Mouse (Mus musculus): Measurements from ENCODE around the gene Kmt5b. TPM values are rescaled to one million over a fixed set of nuclear protein-coding genes. Genes with fewer than 3 reads are reported as not detected.

The Kmt5b gene
- 29.7 and 38.3 TPM in 2 replicates for polyA plus RNA-seq (2016; fragmentation: Nextera tagmentation; extraction: Ambion mirVana)

DNA sequence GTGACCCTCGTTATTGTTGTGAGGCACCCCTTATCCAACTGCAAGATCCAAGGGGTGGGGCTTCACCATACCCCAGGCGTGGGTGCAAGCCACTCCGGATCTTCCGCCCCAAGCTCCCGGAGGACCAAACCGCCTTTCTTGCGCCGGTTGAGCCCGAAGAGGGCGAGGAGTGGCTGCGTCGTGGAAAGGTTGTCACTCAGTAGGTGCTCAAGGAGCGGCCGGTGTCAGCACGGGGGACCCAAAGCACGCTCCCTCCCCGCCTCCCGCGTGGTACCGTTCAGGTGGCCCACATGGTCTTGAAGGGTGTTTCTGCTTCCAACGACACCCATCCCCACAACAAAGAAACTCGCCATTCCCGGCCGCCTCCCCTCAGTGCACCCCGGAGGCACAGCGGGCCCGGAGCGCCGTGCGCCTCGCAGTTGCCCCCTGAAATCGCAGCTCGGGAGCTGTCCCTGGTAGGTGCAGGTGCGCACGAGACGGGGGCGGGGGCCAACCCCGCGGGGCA is at the start of gene Kmt5b:
Gene Kmt5b (plus strand): TSS at position 146 of the 505 bp plus-strand sequence.
- peaks cover 15% of the 10 kb centered on the region for H3K36me3 ChIP-seq
- H3K27ac ChIP-seq (replicated peaks) = peak within 1 kb of the TSS; percentile 100
- H3K4me3 ChIP-seq = peak within 1 kb of the TSS; percentile 88
- peaks cover 25% of the 10 kb centered on the region for H3K4me1 ChIP-seq
- DNase-seq (ENCODE audit: low spot score) = no peak
- WGBS = under 1% methylated on average over 39 of the region's 39 CpGs
- H3K27me3 ChIP-seq (ENCODE audit: low read depth, poor library complexity, severe bottlenecking) = peaks cover 6% of the 10 kb centered on the region; the same call in 1 of the 2 replicates
- H3K9me3 ChIP-seq (replicated peaks) = no peaks in the 10 kb centered on the region

DNA sequence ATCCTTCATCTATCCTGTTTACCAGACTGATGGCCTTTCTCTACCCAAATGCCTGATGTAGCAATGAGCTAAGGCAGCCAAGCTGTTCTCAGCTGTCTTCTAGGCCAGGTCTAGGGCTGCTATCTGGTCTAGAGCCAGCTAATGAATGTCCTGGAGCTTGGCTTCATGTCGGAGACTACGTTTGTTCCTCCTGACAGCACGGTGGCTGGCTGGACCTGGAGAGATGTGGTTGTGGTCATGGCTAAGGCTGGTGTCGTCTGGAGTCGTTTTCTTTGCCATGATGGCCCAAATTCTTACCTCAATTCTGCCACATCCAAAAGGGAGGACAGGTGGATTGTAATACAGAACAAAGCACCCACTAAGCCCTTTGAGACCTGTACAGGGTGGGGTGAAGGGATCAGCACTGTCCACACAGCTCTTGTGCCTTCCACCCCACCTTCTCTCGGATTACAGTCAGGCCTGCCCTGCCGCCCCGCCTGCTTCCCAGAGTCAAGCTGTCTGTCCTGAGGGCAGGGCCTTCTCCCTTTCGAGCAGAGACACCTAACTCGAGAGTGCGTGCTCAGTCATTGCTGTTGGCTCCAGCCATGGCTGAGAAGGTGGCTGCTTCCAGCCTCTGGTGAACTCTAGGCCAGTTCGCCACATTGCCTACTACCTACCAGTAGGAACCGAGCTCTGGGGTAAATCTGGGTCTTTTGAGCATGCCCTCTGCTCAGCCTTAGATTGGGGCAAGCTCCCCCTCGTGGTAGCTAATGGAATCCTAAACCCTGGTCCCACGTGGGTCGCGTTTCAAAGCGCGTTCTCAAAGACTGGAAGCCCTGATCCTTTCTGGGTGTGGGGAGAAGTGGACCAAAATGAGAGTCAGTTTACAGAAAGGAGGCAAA is 48.5 kb upstream of the Kmt5b start:
- peaks cover 16% of the 10 kb centered on the region for H3K4me1 ChIP-seq
- peaks cover 51% of the 10 kb centered on the region for H3K36me3 ChIP-seq
- H3K9me3 ChIP-seq (replicated peaks) = peaks cover 2% of the 10 kb centered on the region; the same call in 1 of the 2 replicates
- H3K27ac ChIP-seq (replicated peaks) = peak overlapping the region; percentile 58; the same call in 1 of the 2 replicates
- WGBS = 41% methylated on average over 19 of the region's 19 CpGs
- H3K27me3 ChIP-seq (ENCODE audit: low read depth, poor library complexity, severe bottlenecking) = no peaks in the 10 kb centered on the region
- H3K4me3 ChIP-seq = peak overlapping the region; percentile 53
- DNase-seq (ENCODE audit: low spot score) = peak; percentile 63

DNA sequence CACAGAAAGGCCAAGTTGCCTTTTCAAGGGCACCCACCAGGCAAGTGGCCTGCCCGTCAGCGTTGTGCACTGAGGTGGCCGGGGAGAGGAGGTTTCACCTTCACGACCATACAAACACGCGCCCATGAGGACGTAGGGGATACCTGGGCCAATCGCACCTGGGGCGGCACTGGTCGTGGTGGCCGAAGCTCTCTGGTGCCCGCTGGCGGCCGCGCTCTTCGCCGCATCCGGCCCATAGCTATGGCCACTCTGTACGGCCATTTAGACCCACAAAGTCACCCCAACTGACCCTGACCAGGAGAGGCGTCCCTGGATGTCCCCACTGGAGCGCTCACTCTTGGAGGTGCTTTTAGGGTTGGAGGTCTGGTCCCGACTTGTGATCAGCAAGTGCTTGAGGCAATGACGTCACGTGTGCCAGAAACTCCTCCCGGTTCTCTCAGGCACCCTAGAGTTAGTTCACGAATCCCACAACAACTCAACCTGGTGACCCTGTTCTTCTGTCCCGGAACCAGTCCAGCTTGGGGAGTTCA is 47.8 kb upstream of the Kmt5b start:
- WGBS = 1% methylated on average over 27 of the region's 27 CpGs

DNA sequence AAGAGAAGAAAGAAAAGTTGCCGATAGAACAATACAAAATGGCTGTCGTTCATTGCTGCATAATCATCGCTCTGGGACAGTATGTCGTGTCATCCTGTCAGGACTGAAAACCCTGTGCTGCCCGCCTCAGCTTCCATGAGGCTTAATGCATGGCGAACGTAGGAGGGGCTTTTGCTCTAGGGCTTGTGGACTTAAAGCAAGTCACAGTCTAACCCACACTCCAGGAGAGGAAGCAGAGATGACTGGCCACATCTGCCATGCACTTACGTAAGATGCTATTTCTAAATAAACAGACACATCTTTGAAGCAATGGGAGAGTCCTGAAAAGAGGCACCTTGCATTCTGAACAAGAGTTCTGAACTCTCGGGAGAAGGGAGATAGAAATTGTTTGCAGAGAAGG is 44.1 kb upstream of the Kmt5b start:
- WGBS = 97% methylated on average over 9 of the region's 9 CpGs
- DNase-seq (ENCODE audit: low spot score) = no peak
- peaks cover 7% of the 10 kb centered on the region for H3K36me3 ChIP-seq
- H3K4me1 ChIP-seq = peaks cover 16% of the 10 kb centered on the region
- peaks cover 5% of the 10 kb centered on the region; the same call in 1 of the 2 replicates for H3K9me3 ChIP-seq (replicated peaks)
- H3K27ac ChIP-seq (replicated peaks) = no peak overlapping the region
- no peaks in the 10 kb centered on the region for H3K27me3 ChIP-seq (ENCODE audit: low read depth, poor library complexity, severe bottlenecking)
- H3K4me3 ChIP-seq = no peak overlapping the region

More for the DNA sequence above, 47.8 kb upstream of the Kmt5b start:
- Histone ChIP-seq H3K27me3 (ENCODE audit: low read depth, poor library complexity, severe bottlenecking) (no peaks in the 10 kb centered on the region), H3K4me1 (peaks cover 16% of the 10 kb centered on the region), H3K27ac (replicated peaks) (peak overlapping the region; percentile 58), H3K36me3 (peaks cover 45% of the 10 kb centered on the region), H3K9me3 (replicated peaks) (peaks cover 5% of the 10 kb centered on the region; the same call in 1 of the 2 replicates), H3K4me3 (peak overlapping the region; percentile 53)
- DNase-seq (ENCODE audit: low spot score) = peak; percentile 61

DNA sequence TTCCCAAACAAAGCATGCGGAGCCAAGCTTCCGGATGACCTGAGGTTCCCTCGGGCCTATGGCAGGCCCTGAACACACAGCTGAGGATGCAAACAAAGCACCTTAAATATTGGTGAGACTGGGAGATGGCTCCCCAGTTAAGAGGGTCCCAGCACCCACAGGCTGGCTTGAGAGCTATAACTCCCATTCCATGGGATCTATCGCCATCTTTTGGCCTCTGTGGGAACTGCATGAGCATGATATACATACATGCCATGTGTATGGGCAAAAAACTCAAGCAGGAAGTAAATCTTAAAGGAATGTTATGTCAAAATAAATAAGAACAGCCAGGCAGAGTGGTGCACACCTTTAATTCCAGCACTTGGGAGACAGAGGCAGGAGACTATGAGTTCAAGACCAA is 43.3 kb upstream of the Kmt5b start:
- 79% methylated on average over 4 of the region's 4 CpGs for WGBS

DNA sequence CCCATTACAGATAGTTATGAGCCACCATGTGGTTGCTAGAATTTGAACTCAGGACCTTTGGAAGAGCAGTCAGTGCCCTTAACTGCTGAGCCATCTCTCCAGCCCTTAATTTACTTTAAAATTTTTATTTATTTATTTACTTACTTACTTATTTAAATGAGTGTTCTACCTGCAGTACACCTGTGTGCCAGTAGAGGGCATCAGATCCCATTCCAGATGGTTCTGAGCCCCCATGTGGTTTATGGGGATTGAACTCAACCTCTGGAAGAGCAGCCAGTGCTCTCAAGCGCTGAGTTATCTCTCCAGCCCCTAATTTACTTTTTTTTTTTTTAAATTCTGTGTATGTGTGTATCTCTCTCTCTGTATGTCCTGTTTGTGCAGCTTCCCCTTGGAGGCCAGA is 42.4 kb upstream of the Kmt5b start:
- DNase-seq (ENCODE audit: low spot score) = peak; percentile 59
- no peaks in the 10 kb centered on the region for H3K27me3 ChIP-seq (ENCODE audit: low read depth, poor library complexity, severe bottlenecking)
- H3K9me3 ChIP-seq (replicated peaks) = peaks cover 5% of the 10 kb centered on the region; the same call in 1 of the 2 replicates
- no peaks in the 10 kb centered on the region for H3K36me3 ChIP-seq
- WGBS = 35% methylated on average over 1 of the region's 1 CpGs
- no peak overlapping the region for H3K4me3 ChIP-seq
- H3K27ac ChIP-seq (replicated peaks) = no peak overlapping the region
- peaks cover 4% of the 10 kb centered on the region for H3K4me1 ChIP-seq

More for the DNA sequence above, 43.3 kb upstream of the Kmt5b start:
- H3K9me3 ChIP-seq (replicated peaks) = peaks cover 5% of the 10 kb centered on the region; the same call in 1 of the 2 replicates
- DNase-seq (ENCODE audit: low spot score) = peak; percentile 43
- no peak overlapping the region for H3K4me3 ChIP-seq
- no peaks in the 10 kb centered on the region for H3K27me3 ChIP-seq (ENCODE audit: low read depth, poor library complexity, severe bottlenecking)
- H3K27ac ChIP-seq (replicated peaks) = no peak overlapping the region
- H3K36me3 ChIP-seq = no peaks in the 10 kb centered on the region
- H3K4me1 ChIP-seq = peaks cover 13% of the 10 kb centered on the region

DNA sequence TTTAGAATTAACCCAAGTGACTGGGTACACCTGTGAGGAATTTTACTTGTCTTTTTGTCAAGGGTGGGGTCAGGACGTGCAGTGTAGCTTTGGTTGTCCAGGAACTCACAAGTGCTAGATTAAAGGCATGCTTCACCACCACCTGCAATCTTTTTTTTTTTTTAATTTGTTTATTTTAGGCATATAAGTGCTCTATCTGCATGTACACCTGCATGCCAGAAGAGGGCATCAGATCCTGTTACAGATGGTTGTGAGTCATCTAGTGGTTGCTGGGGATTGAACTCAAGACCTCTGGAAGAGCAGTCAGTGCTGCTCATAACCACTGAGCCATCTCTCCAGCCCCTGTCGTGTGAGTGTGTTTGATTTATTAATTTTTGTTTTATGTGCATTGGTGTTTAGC is 38.3 kb upstream of the Kmt5b start:
- DNase-seq (ENCODE audit: low spot score) = no peak
- Histone ChIP-seq H3K4me3 (no peak overlapping the region), H3K36me3 (no peaks in the 10 kb centered on the region), H3K27me3 (ENCODE audit: low read depth, poor library complexity, severe bottlenecking) (no peaks in the 10 kb centered on the region), H3K27ac (replicated peaks) (no peak overlapping the region), H3K9me3 (replicated peaks) (peaks cover 1% of the 10 kb centered on the region; the same call in 1 of the 2 replicates), H3K4me1 (no peaks in the 10 kb centered on the region)
- WGBS = 67% methylated on average over 2 of the region's 2 CpGs

DNA sequence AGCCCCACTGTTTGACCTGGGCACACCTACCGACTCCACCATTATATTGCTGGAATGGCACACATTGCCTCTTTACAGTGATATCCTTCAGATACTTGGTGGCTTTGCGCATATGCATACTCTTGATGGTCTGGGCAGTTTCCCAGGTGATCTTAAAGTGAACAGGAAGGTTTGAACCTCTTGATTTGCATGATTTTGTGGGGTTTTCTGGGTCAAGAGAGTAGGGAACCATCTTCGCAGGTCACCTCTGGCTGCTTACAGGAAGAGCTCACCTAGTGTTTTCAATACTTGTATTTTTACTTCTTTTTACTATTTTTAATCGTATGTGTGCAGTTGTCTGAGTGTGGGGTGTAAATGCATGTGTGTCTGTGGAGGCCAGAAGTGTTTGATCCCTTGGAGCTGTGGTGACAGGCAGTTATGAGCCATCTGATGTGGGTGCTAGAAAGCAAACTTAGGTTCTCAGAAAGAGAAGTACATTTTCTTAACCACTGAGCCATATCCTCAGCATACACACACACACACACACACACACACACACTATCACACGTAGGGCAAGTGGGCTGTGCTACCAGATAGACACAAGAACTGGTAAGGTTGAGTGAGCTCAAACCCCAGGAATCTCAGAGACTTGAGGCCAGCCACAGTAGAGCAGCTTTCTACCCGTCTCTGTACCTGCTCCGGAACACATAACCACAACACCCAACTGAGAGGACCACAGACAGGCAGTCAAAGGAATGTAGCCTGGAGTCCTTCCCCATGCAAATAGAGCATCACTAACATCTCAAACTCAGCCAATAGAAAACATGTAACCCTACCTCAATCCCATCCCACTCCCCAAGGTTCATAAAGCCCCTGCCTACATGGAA is 36.2 kb upstream of the Kmt5b start:
- DNase-seq (ENCODE audit: low spot score) = no peak
- no peaks in the 10 kb centered on the region for H3K36me3 ChIP-seq
- no peaks in the 10 kb centered on the region for H3K9me3 ChIP-seq (replicated peaks)
- H3K4me1 ChIP-seq = no peaks in the 10 kb centered on the region
- H3K4me3 ChIP-seq = no peak overlapping the region
- WGBS = 85% methylated on average over 7 of the region's 7 CpGs
- no peaks in the 10 kb centered on the region for H3K27me3 ChIP-seq (ENCODE audit: low read depth, poor library complexity, severe bottlenecking)
- H3K27ac ChIP-seq (replicated peaks) = no peak overlapping the region

DNA sequence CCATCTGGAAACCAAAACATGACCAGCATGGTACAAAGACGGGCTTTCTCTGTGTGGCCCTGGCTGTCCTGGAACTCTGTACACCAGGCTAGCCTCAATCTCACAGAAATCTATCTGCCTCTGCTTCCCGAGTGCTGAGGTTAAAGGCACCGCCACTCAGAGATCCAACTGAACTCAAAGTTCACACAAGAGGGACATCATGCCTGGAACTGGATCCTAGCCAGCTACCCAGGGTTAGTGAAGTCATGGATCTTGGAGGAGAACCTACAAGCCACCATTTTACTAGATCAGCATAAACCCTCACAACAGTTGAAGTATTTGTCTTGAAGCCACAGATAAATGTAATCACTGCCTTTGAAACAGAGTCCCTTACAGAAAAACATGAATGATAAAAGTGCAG is 31.2 kb upstream of the Kmt5b start:
- no peak overlapping the region for H3K27ac ChIP-seq (replicated peaks)
- 93% methylated on average over 3 of the region's 3 CpGs for WGBS
- no peak for DNase-seq (ENCODE audit: low spot score)

DNA sequence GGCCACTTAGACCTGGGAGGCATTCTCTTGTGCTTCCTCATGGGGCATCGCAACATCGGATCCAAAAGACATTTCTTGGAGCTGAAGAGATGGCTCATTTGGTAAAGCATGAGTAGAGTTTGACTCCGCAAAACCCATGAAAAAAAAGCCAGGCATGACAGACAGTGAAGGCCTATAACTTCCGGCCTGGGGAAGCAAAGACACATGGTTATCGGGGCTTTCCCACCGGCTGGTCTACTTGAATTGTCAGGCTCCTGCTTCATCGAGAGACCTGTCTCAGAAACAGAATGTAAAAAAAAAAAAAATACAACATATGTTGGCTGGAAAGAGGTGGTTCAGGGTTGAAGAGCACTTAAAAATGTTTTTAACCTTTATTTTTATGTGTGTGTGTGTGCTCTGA is 27.6 kb upstream of the Kmt5b start:
- Histone ChIP-seq H3K27me3 (ENCODE audit: low read depth, poor library complexity, severe bottlenecking) (no peaks in the 10 kb centered on the region), H3K4me1 (peaks cover 17% of the 10 kb centered on the region), H3K27ac (replicated peaks) (no peak overlapping the region), H3K4me3 (no peak overlapping the region), H3K9me3 (replicated peaks) (no peaks in the 10 kb centered on the region), H3K36me3 (no peaks in the 10 kb centered on the region)
- 94% methylated on average over 7 of the region's 7 CpGs for WGBS
- no peak for DNase-seq (ENCODE audit: low spot score)

More for the DNA sequence above, 31.2 kb upstream of the Kmt5b start:
- H3K27me3 ChIP-seq (ENCODE audit: low read depth, poor library complexity, severe bottlenecking) = no peaks in the 10 kb centered on the region
- H3K4me3 ChIP-seq = no peak overlapping the region
- no peaks in the 10 kb centered on the region for H3K36me3 ChIP-seq
- H3K9me3 ChIP-seq (replicated peaks) = no peaks in the 10 kb centered on the region
- no peaks in the 10 kb centered on the region for H3K4me1 ChIP-seq

DNA sequence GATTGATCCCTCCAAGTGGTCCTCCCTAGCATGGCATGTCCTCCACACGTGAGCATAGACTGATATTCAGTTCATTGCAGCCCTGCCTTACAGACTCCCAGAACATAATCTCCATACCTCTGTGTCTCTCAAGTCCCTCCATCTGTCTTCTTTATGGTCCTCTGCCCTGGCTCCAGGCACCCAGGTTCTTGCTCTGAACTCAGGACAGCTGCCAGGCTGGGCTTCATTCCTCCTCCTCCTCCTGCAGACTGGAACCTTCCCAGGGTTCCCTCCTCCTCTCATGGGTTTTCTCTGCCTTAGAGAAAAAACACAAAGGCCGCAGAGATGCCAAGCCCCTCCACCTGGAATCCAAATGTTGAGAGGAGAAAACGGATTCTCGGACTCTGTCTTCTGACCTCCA is 24.5 kb upstream of the Kmt5b start:
- H3K4me3 ChIP-seq = no peak overlapping the region
- no peak for DNase-seq (ENCODE audit: low spot score)
- WGBS = 54% methylated on average over 4 of the region's 4 CpGs
- H3K9me3 ChIP-seq (replicated peaks) = peaks cover 7% of the 10 kb centered on the region; the same call in 1 of the 2 replicates
- peak overlapping the region; percentile 47; the same call in 1 of the 2 replicates for H3K27ac ChIP-seq (replicated peaks)
- H3K36me3 ChIP-seq = no peaks in the 10 kb centered on the region
- H3K4me1 ChIP-seq = peaks cover 17% of the 10 kb centered on the region
- H3K27me3 ChIP-seq (ENCODE audit: low read depth, poor library complexity, severe bottlenecking) = no peaks in the 10 kb centered on the region

DNA sequence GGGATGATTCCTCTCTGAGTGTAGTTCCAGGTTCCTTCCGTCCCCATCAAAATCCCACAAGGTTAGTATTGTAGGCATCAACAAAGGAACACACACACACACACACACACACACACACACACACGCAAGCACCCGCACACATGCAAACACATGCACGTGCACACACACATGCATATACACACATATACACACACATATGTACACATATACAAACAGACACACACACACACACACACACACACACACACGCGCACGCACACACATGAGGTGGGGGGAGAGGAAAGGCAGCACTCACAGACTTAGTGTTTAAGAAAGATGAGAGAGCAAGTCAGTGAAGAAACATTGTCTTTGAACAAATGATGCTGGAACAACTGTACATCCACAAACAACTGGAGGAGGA is 23.9 kb upstream of the Kmt5b start:
- DNase-seq (ENCODE audit: low spot score) = no peak
- 91% methylated on average over 7 of the region's 7 CpGs for WGBS
- H3K4me3 ChIP-seq = peak overlapping the region; percentile 57; the same call in 1 of the 2 replicates
- H3K9me3 ChIP-seq (replicated peaks) = peaks cover 11% of the 10 kb centered on the region
- no peaks in the 10 kb centered on the region for H3K27me3 ChIP-seq (ENCODE audit: low read depth, poor library complexity, severe bottlenecking)
- no peaks in the 10 kb centered on the region for H3K36me3 ChIP-seq
- peak overlapping the region; percentile 89; the same call in 1 of the 2 replicates for H3K27ac ChIP-seq (replicated peaks)
- peaks cover 17% of the 10 kb centered on the region for H3K4me1 ChIP-seq
